Mouse (Mus musculus) spleen, adult 2 months (tissue): ENCODE data around the gene Elmod1. TPM values are rescaled to one million over a fixed set of nuclear protein-coding genes. Genes with fewer than 3 reads are reported as not detected.

Experiments used
- DNase-seq, 2 experiments: peaks; one replicate each; pipeline versions ENCODE4 v3.0.0 to v3.0.0-alpha.2; 2012 to 2021; ENCODE audit warnings: low spot score in 2 of 2, low read depth in 1 of 2
- H3K27ac ChIP-seq: fragments of 200-500 bp; 2 replicates; pipeline ENCODE4 v1.5.1; 2012; ENCODE audit warnings: low read length, inconsistent platforms; ENCODE audit not compliant: insufficient read depth
- H3K27me3 ChIP-seq: fragments of 200-500 bp; 2 replicates; pipeline ENCODE4 v1.6.1; 2012; ENCODE audit warnings: mild to moderate bottlenecking, moderate library complexity, low read length, inconsistent platforms; ENCODE audit not compliant: control insufficient read depth, insufficient read depth
- H3K36me3 ChIP-seq: fragments of 200-500 bp; 2 replicates; pipeline ENCODE4 v1.6.1; 2012; ENCODE audit warnings: mild to moderate bottlenecking, low read length, inconsistent platforms; ENCODE audit not compliant: control insufficient read depth, insufficient read depth
- H3K4me1 ChIP-seq: fragments of 200-500 bp; 2 replicates; pipeline ENCODE4 v1.6.1; 2011; ENCODE audit warnings: inconsistent platforms; ENCODE audit not compliant: control insufficient read depth, insufficient read depth, insufficient read length
- H3K4me3 ChIP-seq: fragments of 200-500 bp; 2 replicates; pipeline ENCODE4 v1.5.1; 2011; ENCODE audit warnings: mild to moderate bottlenecking, inconsistent platforms; ENCODE audit not compliant: insufficient read depth, insufficient read length; ENCODE audit errors: extremely low read depth
- CTCF ChIP-seq: fragments of 200-500 bp; IDR thresholded peaks from 2 replicates; pipeline ENCODE4 v1.5.1; 2011; ENCODE audit warnings: mild to moderate bottlenecking, inconsistent platforms; ENCODE audit not compliant: insufficient read depth, insufficient read length, insufficient replicate concordance; ENCODE audit errors: extremely low read depth
- POLR2A ChIP-seq: fragments of 200-500 bp; IDR thresholded peaks from 2 replicates; pipeline ENCODE4 v1.6.1; 2011; ENCODE audit warnings: low read depth, low read length, inconsistent platforms
- WGBS: fragments of 180-500 bp; shearing (Covaris S2); methylation state at CpG from one replicate; pipeline ENCODE4 v1.1.7; 2018; 5-methylcytosine and 5-hydroxymethylcytosine counted together
- polyA plus RNA-seq: library from polyadenylated mRNA; depleted of rRNA; stranded (reverse); fragments of >200 nt; gene quantifications from 2 replicates; pipeline ENCODE4 v1.2.3, GENCODE M21; 2012; rRNA removed

Elmod1 gene
- polyA plus RNA-seq, 1 experiment: not detected

DNA sequence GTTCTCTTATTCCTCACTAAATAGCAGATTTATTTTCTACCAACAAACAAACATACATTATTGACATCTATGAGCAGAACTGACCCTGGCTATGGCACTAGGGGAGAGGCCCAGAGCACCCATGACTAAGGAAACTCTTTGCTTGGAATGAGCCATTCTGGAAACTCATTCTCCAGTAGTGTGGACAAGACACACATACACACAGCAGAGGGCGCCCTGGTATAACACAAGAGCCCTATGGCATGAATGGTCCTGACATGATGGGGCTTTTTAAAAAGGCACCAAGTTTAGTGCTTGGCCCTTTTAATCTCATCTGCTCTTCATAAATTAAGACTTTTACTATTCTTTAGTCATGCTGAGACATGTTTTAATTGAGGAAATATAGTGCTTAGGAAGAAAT lies 85.0 kb downstream of the Elmod1 start:
- H3K36me3 ChIP-seq: no peaks in the 10 kb centered on the region
- no peak overlapping the region for H3K27ac ChIP-seq
- TF ChIP-seq CTCF (no peak), POLR2A (no peak)
- no peaks in the 10 kb centered on the region for H3K27me3 ChIP-seq
- H3K4me3 ChIP-seq: no peak overlapping the region
- no peaks in the 10 kb centered on the region for H3K4me1 ChIP-seq
- 20% methylated on average over 1 of the region's 1 CpGs for WGBS
- DNase-seq: no peak

DNA sequence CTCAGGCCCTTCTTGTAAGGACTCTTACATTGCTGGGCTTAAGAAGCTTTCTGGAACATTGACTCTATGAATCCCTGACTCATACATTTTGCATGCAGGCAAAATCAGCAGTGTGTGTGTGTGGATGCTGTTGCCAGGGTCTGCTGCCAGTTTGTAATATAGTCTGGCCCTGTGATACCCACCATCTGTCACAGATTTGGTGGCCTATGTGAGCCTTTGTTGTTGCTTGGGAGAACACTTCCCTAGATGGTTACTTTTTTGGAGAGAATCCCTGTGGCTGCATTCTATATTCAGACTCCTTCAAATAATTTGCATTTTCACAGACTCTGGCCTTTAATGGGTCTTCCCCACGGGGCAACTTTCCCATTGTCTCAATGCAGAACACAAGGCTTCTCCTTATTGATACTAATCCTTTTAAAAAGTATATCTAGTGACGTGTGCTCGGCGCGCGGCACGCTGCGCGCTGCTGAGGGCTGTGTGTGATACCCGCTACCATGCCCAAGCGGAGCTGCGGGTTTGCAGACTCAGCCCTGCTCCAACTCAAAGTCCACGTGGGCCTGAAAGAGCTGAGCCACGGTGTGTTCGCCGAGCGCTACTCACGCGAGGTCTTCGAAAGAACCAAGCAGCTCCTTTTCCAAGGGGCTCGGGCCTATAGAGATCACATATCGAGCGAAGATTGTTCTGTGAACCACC lies 91.4 kb downstream of the Elmod1 start:
- no peak for DNase-seq
- Histone ChIP-seq H3K4me3 (no peak overlapping the region), H3K27ac (no peak overlapping the region), H3K4me1 (no peaks in the 10 kb centered on the region), H3K36me3 (no peaks in the 10 kb centered on the region), H3K27me3 (no peaks in the 10 kb centered on the region)
- 94% methylated on average over 23 of the region's 23 CpGs for WGBS
- TF ChIP-seq POLR2A (no peak), CTCF (no peak)

DNA sequence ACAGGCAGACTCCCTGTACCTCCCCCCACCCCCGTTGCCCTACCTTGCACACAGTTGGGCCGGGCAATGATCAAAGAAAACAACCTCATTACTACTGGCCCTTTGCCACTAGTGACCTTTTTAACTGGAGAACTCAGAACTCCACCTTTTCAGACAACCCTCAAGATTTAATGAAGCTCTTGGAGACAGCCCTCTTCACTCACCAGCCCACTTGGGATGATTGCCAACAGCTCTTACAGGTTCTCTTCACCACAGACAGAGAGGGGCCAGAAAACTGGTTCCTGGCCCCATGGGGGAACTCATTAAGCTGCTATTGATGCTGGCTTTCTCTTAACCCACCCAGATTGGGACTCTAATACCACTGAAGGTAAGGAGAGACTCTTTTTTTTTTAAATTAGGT lies 97.7 kb downstream of the Elmod1 start:
- Histone ChIP-seq H3K4me3 (no peak overlapping the region), H3K27me3 (no peaks in the 10 kb centered on the region), H3K27ac (no peak overlapping the region), H3K4me1 (no peaks in the 10 kb centered on the region), H3K36me3 (no peaks in the 10 kb centered on the region)
- WGBS: 61% methylated on average over 2 of the region's 2 CpGs
- no peak for DNase-seq
- TF ChIP-seq POLR2A (no peak), CTCF (no peak)

DNA sequence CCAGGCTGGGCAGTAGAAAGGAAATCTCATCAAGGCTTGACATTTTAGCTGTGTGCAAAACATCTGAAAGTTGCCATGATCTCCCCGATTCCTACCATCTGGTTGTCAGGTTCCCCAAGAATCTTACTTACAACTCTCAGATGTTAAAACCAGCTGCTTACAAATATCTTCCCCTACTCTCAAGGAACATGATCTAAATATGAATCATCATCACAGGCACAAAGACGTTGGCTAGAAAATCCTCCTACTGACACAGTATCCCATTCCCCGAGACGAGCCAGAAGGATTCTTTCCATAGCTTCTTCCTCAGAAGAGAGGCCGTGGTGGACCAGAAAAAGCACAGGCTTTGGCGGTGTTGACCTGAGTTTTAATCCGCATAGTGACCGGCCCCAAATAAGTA lies 101.9 kb downstream of the Elmod1 start:
- 91% methylated on average over 8 of the region's 8 CpGs for WGBS
- no peak for TF ChIP-seq CTCF
- no peak for TF ChIP-seq POLR2A
- no peaks in the 10 kb centered on the region for H3K36me3 ChIP-seq
- H3K27me3 ChIP-seq: no peaks in the 10 kb centered on the region
- no peaks in the 10 kb centered on the region for H3K4me1 ChIP-seq
- no peak overlapping the region for H3K4me3 ChIP-seq
- H3K27ac ChIP-seq: no peak overlapping the region
- DNase-seq: no peak

Other genes with a start within 250 kb of the Elmod1 start
- gene Slc35f2, start 203.8 kb downstream of the Elmod1 start, polyA plus RNA-seq: 2.0 and 2.2 TPM in 2 replicates
- 0.40 and 0.55 TPM in 2 replicates for gene Sln, start 125.1 kb downstream of the Elmod1 start, polyA plus RNA-seq
- gene Tnfaip8l3, start 93.1 kb upstream of the Elmod1 start, polyA plus RNA-seq: 0.01 TPM in 1 of 2 replicates, not detected in the other